Mouse (Mus musculus) right cerebral cortex, postnatal 25 days (tissue): ENCODE data around the gene Klf9.

Experiments
- DNase-seq: peaks from one replicate; pipeline ENCODE4 v3.0.0; 2022

Klf9 gene

GRCm38 (mm10) chr19:23140689-23141317, at the start of gene Klf9:
Gene Klf9, plus strand, starts transcription at chr19:23141226.
- peak; percentile 98 for DNase-seq

- DNase-seq = peak; percentile 50
Observed at GRCm38 (mm10) chr19:23091586-23091985, 49.4 kb upstream of the Klf9 start.

GRCm38 (mm10) chr19:23093548-23093947, 47.5 kb upstream of the Klf9 start:
- no peak for DNase-seq

- DNase-seq = no peak
Observed at GRCm38 (mm10) chr19:23094906-23095305, 46.1 kb upstream of the Klf9 start.

DNA sequence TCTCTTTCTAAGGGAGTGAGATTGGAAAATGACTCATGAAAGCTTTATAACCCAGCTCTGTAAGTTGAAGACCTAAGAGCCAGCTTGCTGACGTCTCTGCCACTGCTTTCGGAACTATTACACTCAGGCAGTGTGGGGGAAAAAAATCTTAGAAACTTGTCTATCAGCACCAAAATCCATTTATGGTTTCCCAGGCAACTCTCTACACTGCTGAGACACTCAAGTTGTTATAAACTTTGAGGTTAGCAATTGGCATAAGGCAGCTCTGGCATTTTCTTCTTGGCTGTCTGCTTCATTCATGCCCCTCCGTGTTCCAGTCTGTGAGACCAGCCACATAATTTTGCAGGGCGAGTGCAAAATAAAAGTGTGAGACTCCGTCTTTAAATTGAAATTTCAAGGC, 34.2 kb upstream of the Klf9 start:
- no peak for DNase-seq

DNA sequence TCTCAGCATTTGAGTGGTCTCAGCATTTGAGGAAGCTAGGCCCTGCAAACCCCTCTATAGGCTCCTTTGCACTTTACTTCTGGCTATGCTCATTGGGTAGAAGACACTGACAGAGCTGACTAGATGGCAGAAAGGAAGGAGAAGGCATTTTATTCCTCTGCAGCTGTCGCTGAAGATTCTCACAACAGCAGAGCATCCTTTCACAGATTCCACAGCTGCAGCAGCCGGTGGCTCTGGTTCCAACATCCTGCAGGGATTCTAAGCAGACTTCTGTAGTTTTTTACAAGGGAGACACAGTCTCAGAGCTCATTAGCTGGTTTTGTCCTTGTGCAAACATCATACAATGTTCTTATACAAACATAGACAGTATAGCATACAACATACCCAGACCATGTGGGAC, 33.7 kb upstream of the Klf9 start:
- no peak for DNase-seq

DNA sequence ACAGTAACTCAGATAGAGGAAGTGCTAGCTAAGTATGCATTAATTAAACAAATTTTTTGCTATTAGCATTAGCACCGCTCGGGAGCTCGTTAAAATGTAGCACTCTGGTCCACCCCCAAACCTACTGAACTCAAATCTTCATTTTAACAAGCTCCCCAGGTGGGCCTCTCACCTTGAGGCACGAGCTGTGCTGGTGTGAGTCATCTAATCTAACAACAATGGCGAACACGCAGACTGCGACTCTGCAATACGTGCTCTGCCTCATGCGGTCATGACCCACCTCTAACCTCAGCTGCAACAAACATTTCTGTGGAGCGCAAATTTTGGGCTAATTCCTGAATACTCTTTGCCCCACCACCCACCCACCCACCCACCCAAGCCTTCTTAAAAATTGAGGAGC, 19.2 kb upstream of the Klf9 start:
- no peak for DNase-seq

GRCm38 (mm10) chr19:23124023-23124550, 16.9 kb upstream of the Klf9 start:
- no peak for DNase-seq

DNA sequence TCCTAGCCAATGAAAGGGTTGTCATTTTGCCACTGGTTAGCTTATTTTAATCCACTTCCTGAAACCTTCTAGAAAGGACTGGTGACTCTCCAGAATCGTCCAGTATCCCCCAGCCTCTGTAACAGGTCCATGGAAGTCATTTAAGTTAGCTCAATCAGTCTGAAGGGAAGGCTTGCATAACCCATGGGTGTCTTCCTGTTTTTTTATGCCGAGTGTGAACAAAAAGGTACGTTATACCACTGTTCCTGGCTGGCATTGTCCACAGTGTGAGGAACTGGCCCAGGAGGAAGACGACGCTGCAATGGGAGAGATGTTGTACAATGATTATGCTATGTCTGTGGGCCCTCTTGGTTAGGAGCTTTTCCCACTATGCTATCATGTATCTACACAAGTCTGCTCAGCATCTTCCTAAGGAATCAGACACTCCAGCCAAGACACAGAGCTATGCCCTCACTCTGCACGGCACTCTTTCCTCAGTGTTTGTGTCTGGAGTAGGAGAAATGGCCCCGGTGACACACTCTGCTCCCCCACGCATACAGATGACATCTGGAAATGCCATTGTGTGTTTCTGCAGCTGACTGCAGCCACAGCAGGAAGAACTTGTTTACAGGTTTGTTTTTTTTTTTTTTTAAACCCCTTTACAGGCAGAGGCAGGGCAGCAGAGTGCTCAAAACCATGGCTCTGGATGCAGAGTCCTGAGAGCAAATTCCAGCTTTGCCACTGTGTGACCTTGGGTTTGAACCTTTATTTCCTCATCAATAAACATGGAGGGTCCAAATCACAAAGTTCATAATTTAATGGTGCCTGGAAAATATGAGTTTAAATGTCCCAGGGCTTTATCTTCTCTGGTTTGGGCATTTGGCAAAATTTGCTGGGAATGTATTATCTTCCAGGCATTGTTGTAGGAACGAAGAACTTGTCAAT, 15.5 kb upstream of the Klf9 start:
- DNase-seq = no peak

DNA sequence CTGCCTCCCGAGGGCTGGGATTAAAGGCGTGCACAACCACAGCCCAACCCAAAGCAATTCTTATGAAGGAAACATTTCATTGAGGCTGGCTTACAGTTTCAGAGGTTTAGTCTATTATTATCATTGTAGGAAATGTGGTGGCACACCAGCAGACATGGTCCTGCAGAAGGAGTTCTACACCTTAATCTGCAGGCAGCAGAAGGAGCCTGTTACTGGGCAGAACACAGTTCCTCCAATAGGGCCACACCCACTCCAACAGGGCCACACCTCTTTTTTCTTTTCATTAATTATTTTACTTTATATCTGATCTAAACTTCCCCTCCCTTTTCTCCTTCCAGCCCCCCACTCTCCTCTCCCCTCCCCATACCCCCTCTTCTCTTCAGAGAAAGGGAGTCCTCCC, 11.1 kb upstream of the Klf9 start:
- DNase-seq = no peak

- no peak for DNase-seq
Observed at GRCm38 (mm10) chr19:23132106-23132635, 8.9 kb upstream of the Klf9 start.

- no peak for DNase-seq
Observed at GRCm38 (mm10) chr19:23132720-23133426, 8.2 kb upstream of the Klf9 start.

DNA sequence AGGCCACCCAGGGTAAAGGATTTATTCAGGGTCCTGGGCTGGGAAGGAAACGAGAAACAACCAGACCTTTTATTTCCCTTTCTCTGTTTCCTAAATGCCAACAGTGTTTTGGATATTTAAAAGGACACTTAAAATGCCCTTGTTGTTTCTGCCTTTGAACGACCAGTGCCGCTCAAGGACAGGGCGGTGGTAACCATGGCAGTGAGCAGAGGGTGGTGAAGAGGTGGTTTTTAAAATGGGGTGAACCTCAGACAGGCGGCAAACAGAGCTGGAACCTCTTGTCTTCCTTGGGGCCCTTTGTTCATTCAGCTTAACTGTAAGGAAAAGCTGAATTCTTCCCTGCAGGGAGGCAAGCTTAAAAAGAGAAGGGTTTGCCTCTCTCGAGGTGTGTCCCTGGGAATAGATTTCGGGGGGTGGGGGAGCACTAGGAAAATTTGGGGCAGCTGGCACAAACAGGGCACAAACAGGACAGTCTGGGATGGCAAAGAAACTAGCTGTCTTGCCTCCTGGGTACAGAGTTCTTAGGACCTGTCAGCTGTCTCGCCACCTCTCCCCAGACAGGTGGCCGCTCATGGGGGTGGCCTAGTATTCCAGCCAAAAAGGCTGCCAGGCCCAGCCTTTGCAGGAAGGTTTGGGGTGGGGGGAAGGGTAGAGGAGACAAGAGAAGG, 7.5 kb upstream of the Klf9 start:
- DNase-seq = no peak

GRCm38 (mm10) chr19:23134095-23134440, 7.0 kb upstream of the Klf9 start:
- DNase-seq = peak; percentile 85

DNA sequence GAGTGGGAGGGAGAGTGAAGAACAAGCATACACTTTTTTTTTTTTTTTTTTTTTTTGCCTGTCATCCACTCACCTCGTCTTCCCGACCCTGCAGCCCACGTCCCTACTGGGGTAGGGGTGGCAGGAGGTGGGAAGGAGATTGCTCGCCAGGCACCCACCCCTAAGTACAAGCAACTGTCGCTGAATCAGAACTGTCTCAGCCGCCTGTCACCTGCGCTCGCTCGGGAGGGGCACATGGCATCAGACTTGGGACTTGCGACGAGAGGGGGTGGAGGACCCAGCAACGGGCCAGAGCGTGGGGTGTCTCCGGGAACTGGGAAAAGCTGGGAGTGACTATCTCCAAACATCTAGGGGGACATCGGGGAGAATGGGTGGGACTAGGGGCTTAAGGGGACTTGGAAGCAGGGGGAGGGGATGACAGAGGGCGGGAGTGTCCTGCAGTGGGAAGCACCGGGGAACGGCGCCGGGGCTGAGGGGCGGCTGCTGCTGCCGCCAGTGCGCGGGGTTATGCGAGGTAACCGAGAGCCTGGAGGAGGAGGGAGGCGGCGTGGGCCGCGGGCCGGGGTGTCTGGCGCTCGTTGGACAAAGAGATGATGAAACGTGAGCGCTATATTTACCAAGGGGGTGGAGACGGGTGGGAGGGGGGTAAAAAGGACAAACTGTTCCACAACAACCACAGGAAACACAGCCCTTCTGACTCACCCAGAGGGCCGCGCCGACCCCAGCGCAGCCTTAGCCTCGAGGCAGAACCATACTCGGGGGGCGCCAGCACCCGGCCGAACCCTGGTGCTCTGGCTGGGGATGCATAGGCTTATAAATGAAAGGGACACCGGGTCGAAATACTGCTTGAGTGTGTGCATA, 6.4 kb upstream of the Klf9 start:
- DNase-seq = peak; percentile 88

- peak; percentile 89 for DNase-seq
Observed at GRCm38 (mm10) chr19:23135349-23136201, 5.5 kb upstream of the Klf9 start.

DNA sequence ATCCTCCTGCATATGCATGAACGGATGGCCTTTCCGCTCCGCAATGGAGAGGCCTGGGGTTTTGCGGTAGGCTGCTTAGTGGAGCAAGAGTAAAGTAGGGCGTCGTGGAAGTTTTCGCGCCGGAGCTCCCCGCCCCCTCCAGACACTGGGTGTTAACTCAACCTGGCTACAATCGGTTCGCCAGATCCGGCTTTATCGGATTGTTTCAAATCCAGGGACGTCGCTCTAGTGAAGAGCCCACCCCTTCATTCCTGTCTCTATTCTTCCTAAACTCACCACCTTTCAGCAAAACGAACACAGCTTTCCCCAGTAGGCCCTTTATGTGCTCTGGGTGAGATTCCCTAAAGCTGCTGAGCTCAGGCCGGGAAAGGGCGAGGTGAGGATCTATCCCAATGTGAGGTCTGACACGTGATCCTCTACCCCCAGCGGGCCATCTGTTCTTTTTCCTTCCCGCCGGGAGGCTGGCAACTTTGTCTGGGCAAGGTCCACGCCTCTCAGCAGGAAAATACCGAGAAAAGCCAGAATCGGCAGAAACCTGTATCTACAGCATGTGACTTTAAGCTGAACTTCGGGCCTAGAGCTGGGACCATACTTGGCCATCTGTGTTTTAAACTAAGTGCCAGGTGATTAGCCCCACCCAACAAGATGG, 4.7 kb upstream of the Klf9 start:
- DNase-seq = peak; percentile 58

GRCm38 (mm10) chr19:23137295-23137694, 3.7 kb upstream of the Klf9 start:
- no peak for DNase-seq

GRCm38 (mm10) chr19:23139756-23140470, 1.1 kb upstream of the Klf9 start:
- DNase-seq = no peak
